Comparison of ENCODE assay signal across 8 mouse cellular contexts in genomic region chr4:129622120-129622802, GRCm38 (mm10). TPM values are rescaled to one million over a fixed set of nuclear protein-coding genes. Genes with fewer than 3 reads are reported as not detected.
DNase-seq lines count a peak whose midpoint lies in the region; ATAC-seq and TF ChIP-seq lines count a peak whose summit lies in the region.

No protein-coding gene starts in this region.

- H3K4me2 ChIP-seq in lung, embryonic 16.5 days (ENCODE audit: low read depth, low read length): peak overlapping the region; percentile 59

- TF ChIP-seq CTCF in olfactory bulb, adult 2 months (IDR thresholded peaks at IDR 0.05; ENCODE audit: insufficient read depth, low read depth, low read length): no peak

- H3K4me3 ChIP-seq in lung, embryonic 16.5 days (ENCODE audit: low read length): no peak overlapping the region; the same call in 1 of the 2 replicates
- peak overlapping the region; percentile 62; the same call in 1 of the 2 replicates for H3K4me3 ChIP-seq in limb, embryonic 10.5 days
- H3K4me3 ChIP-seq in olfactory bulb, adult 2 months (ENCODE audit: insufficient read depth, low read depth, low read length): peak overlapping the region; percentile 91

- H3K9ac ChIP-seq in lung, embryonic 16.5 days (ENCODE audit: low read length): peak overlapping the region; percentile 82; the same call in 1 of the 2 replicates

- DNase-seq in cerebellum, adult 11-12 months: peak; percentile 77
- DNase-seq in lung, postnatal 4 days: no peak
- no peak for DNase-seq in limb, embryonic 10.5 days (ENCODE audit: low spot score)
- DNase-seq in T-cell, adult 2 months (ENCODE audit: low spot score): no peak

- peaks cover 32% of the 10 kb centered on the region for H3K4me1 ChIP-seq in lung, embryonic 16.5 days (replicated peaks; ENCODE audit: control insufficient read depth, insufficient read depth, low read length)
- peaks cover 58% of the 10 kb centered on the region for H3K4me1 ChIP-seq in limb, embryonic 10.5 days
- H3K4me1 ChIP-seq in olfactory bulb, adult 2 months (ENCODE audit: control insufficient read depth, insufficient read depth, low read length): peaks cover 37% of the 10 kb centered on the region

- peaks cover under 1% of the 10 kb centered on the region; the same call in 1 of the 2 replicates for H3K36me3 ChIP-seq in lung, embryonic 16.5 days (ENCODE audit: control insufficient read depth, insufficient read depth, low read length)
- peaks cover 27% of the 10 kb centered on the region for H3K36me3 ChIP-seq in limb, embryonic 10.5 days

- ATAC-seq in cerebellum, adult (ENCODE audit: insufficient number of reproducible peaks, low FRiP score, low TSS enrichment): no peak
- ATAC-seq in lung, embryonic 16.5 days (ENCODE audit: low read depth): no peak
- no peak for ATAC-seq in CD4-positive, CD25-positive, alpha-beta regulatory T cell, adult 4 months

- H3K27ac ChIP-seq in lung, embryonic 16.5 days (ENCODE audit: low read length): peak overlapping the region; percentile 7; the same call in 1 of the 2 replicates
- peak overlapping the region; percentile 81 for H3K27ac ChIP-seq in limb, embryonic 10.5 days
- peak overlapping the region; percentile 85 for H3K27ac ChIP-seq in olfactory bulb, adult 2 months (ENCODE audit: insufficient read depth, low read depth, low read length)

- H3K27me3 ChIP-seq in lung, embryonic 16.5 days (ENCODE audit: control insufficient read depth, insufficient read depth, low read depth, low read length): no peaks in the 10 kb centered on the region
- no peaks in the 10 kb centered on the region for H3K27me3 ChIP-seq in limb, embryonic 10.5 days (ENCODE audit: low read depth, poor library complexity, severe bottlenecking)

- 68% methylated on average over 11 of the region's 11 CpGs for WGBS in lung, embryonic 16.5 days
- 79% methylated on average over 11 of the region's 11 CpGs for WGBS in limb, embryonic 10.5 days
- 66% methylated on average over 11 of the region's 11 CpGs for WGBS in olfactory bulb, adult 2 months

- no peaks in the 10 kb centered on the region for H3K9me3 ChIP-seq in lung, embryonic 16.5 days (ENCODE audit: control insufficient read depth, low read length)
- no peaks in the 10 kb centered on the region for H3K9me3 ChIP-seq in limb, embryonic 10.5 days (replicated peaks)

- no peak for TF ChIP-seq POLR2A in olfactory bulb, adult 2 months (IDR thresholded peaks at IDR 0.05; ENCODE audit: insufficient read depth, low read depth, low read length)

RNA-seq across cellular contexts. Expression of gene Ccdc28b, which starts 1.5 kb away (rescaled TPM):
- 65.8 and 71.1 TPM in 2 replicates for polyA plus RNA-seq in lung, embryonic 16.5 days (2015; fragmentation: Nextera tagmentation; extraction: Ambion mirVana)
- polyA plus RNA-seq in limb, embryonic 10.5 days (2016; fragmentation: Nextera tagmentation; extraction: Ambion mirVana): 34.9 and 42.3 TPM in 2 replicates
- not detected in 2 replicates for polyA plus RNA-seq in olfactory bulb, adult 2 months (2012; ENCODE audit: insufficient read depth, insufficient read length, low replicate concordance, missing spikeins)
- polyA plus RNA-seq in CD4-positive, CD25-positive, alpha-beta regulatory T cell, adult 4 months (2017; shearing (Covaris generic)): 10 to 100 TPM; 28.6 to 39.5 TPM

RNA-seq across cellular contexts. Expression of gene Iqcc, which starts 3.4 kb away (rescaled TPM):
- 29.3 and 29.7 TPM in 2 replicates for polyA plus RNA-seq in lung, embryonic 16.5 days (2015; fragmentation: Nextera tagmentation; extraction: Ambion mirVana)
- polyA plus RNA-seq in limb, embryonic 10.5 days (2016; fragmentation: Nextera tagmentation; extraction: Ambion mirVana): 30.2 and 34.7 TPM in 2 replicates
- polyA plus RNA-seq in olfactory bulb, adult 2 months (2012; ENCODE audit: insufficient read depth, insufficient read length, low replicate concordance, missing spikeins): not detected in 2 replicates
- polyA plus RNA-seq in CD4-positive, CD25-positive, alpha-beta regulatory T cell, adult 4 months (2017; shearing (Covaris generic)): 10 to 100 TPM; 48.4 to 68.7 TPM

RNA-seq across cellular contexts. Expression of gene Dcdc2b, which starts 8.2 kb away (rescaled TPM):
- 3.8 TPM in 2 replicates for polyA plus RNA-seq in lung, embryonic 16.5 days (2015; fragmentation: Nextera tagmentation; extraction: Ambion mirVana)
- 1.7 and 1.8 TPM in 2 replicates for polyA plus RNA-seq in limb, embryonic 10.5 days (2016; fragmentation: Nextera tagmentation; extraction: Ambion mirVana)
- not detected in 2 replicates for polyA plus RNA-seq in olfactory bulb, adult 2 months (2012; ENCODE audit: insufficient read depth, insufficient read length, low replicate concordance, missing spikeins)
- 1 to 10 TPM; 3.9 to 7.0 TPM for polyA plus RNA-seq in CD4-positive, CD25-positive, alpha-beta regulatory T cell, adult 4 months (2017; shearing (Covaris generic))

RNA-seq across cellular contexts. Expression of gene Txlna, which starts 18.6 kb away (rescaled TPM):
- polyA plus RNA-seq in lung, embryonic 16.5 days (2015; fragmentation: Nextera tagmentation; extraction: Ambion mirVana): 80.4 and 82.6 TPM in 2 replicates
- 109 and 122 TPM in 2 replicates for polyA plus RNA-seq in limb, embryonic 10.5 days (2016; fragmentation: Nextera tagmentation; extraction: Ambion mirVana)
- not detected in 2 replicates for polyA plus RNA-seq in olfactory bulb, adult 2 months (2012; ENCODE audit: insufficient read depth, insufficient read length, low replicate concordance, missing spikeins)
- polyA plus RNA-seq in CD4-positive, CD25-positive, alpha-beta regulatory T cell, adult 4 months (2017; shearing (Covaris generic)): 10 to 100 TPM; 19.8 to 29.3 TPM

RNA-seq across cellular contexts. Expression of gene Tmem234, which starts 21.8 kb away (rescaled TPM):
- 190 and 198 TPM in 2 replicates for polyA plus RNA-seq in lung, embryonic 16.5 days (2015; fragmentation: Nextera tagmentation; extraction: Ambion mirVana)
- 228 and 231 TPM in 2 replicates for polyA plus RNA-seq in limb, embryonic 10.5 days (2016; fragmentation: Nextera tagmentation; extraction: Ambion mirVana)
- polyA plus RNA-seq in olfactory bulb, adult 2 months (2012; ENCODE audit: insufficient read depth, insufficient read length, low replicate concordance, missing spikeins): 500 TPM in 1 of 2 replicates, not detected in the other
- 100 to 1,000 TPM; 254 to 306 TPM for polyA plus RNA-seq in CD4-positive, CD25-positive, alpha-beta regulatory T cell, adult 4 months (2017; shearing (Covaris generic))

Comparison
In these comparisons a context has a peak if more than half of its experiments do, and no peak if none do; other contexts are left out.
1. H3K27ac ChIP-seq: peak in every context shown above with its lines; median percentile 85 in olfactory bulb, adult 2 months; 81 in limb, embryonic 10.5 days; 7 in lung, embryonic 16.5 days.
2. RNA of gene Ccdc28b, which starts 1.5 kb away (polyA plus RNA-seq): 65.8 to 71.1 TPM in lung, embryonic 16.5 days, 34.9 to 42.3 TPM in limb, embryonic 10.5 days and 28.6 to 39.5 TPM in CD4-positive, CD25-positive, alpha-beta regulatory T cell, adult 4 months; not detected in olfactory bulb, adult 2 months; every median in the first group is over 10 times any median in the second.
3. RNA of gene Iqcc, which starts 3.4 kb away (polyA plus RNA-seq): 48.4 to 68.7 TPM in CD4-positive, CD25-positive, alpha-beta regulatory T cell, adult 4 months, 30.2 to 34.7 TPM in limb, embryonic 10.5 days and 29.3 to 29.7 TPM in lung, embryonic 16.5 days; not detected in olfactory bulb, adult 2 months; every median in the first group is over 10 times any median in the second.